Mouse (Mus musculus): ENCODE results near the gene Ppbp.

Ppbp gene

DNA sequence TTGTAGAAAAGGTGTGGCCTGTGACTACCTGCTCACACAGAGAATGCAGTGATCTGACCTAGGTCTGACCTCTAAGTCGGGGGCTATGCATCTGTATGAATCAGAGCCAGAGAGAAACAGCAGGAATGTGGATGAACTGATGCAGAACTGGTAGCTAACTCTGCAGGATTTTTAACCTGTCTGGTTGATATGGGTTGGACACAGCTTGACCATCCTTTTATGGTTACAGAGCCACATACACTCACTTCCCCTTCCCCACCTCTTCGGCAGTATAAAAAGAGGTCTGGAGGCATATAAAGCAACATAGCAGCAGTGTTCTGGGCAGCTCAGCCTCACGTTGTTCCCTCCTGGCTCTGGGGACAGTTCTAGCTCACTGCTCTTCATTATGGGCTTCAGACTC is at the start of gene Ppbp:
TSS of gene Ppbp (plus strand) at position 301 of the 400 bp plus-strand sequence.
- Histone ChIP-seq H3K27me3 (ENCODE audit: insufficient read depth, low read length) (no peaks in the 10 kb centered on the region), H3K4me1 (replicated peaks; ENCODE audit: low read depth, low read length) (peaks cover 3% of the 10 kb centered on the region; the same call in 1 of the 2 replicates), H3K9me3 (ENCODE audit: low read length) (no peaks in the 10 kb centered on the region), H3K36me3 (ENCODE audit: insufficient read depth, low read length) (no peaks in the 10 kb centered on the region), H3K4me3 (replicated peaks; ENCODE audit: low read length) (no peak within 1 kb of the TSS)
- TF ChIP-seq POU5F1 (IDR thresholded peaks at IDR 0.05; ENCODE audit: borderline replicate concordance, low read length) (no peak), NANOG (IDR thresholded peaks at IDR 0.05; ENCODE audit: borderline replicate concordance, low read length) (no peak), CTCF (conservative IDR thresholded peaks at IDR 0.05; ENCODE audit: low read length) (no peak)

DNA sequence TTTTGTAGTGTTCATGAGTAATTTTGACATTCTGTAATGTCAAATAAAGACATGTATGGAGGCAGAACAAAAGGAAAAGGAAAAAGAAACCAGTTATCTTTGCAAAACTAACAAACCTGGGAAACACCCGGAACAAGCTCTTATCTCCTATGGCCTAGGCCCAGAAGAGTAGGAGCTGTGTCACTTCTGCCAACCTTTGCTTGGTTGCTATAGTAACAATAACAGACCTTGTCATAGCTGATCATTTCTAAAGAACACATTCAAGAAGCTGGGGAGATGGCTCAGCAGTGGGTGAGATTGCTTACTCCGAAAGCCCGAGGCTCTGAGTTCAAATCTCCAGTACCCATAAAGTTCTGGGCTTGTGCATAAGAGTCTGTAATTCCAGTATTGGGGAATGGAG is 45.7 kb upstream of the Ppbp start:
- H3K4me3 ChIP-seq (replicated peaks; ENCODE audit: low read length), result no peak overlapping the region
- H3K27me3 ChIP-seq (ENCODE audit: insufficient read depth, low read length), result no peaks in the 10 kb centered on the region
- no peaks in the 10 kb centered on the region for H3K36me3 ChIP-seq (ENCODE audit: insufficient read depth, low read length)
- H3K4me1 ChIP-seq (replicated peaks; ENCODE audit: low read depth, low read length), result no peaks in the 10 kb centered on the region
- TF ChIP-seq CTCF (conservative IDR thresholded peaks at IDR 0.05; ENCODE audit: low read length) (no peak), NANOG (IDR thresholded peaks at IDR 0.05; ENCODE audit: borderline replicate concordance, low read length) (no peak), POU5F1 (IDR thresholded peaks at IDR 0.05; ENCODE audit: borderline replicate concordance, low read length) (no peak)
- H3K9me3 ChIP-seq (ENCODE audit: low read length), result no peaks in the 10 kb centered on the region

DNA sequence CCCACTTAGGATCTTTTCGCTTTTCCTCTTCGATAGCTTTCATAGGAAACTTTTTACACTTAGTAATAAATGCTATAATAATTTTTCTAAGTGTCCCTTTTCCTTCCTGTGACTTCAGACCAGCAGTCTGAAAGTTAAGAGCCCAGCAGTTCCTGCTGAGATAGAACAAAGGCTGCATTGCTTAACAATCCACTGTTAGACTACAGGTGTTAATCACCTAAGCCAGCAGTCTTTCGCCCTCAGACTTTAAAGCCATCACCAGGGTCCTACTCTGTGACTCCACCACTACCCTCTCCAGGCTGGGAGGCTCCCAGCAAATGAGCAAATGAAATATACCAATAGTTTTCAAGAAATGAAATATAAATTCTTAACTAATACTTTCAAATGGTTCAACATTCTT is 40.1 kb upstream of the Ppbp start:
- no peaks in the 10 kb centered on the region for H3K27me3 ChIP-seq (ENCODE audit: insufficient read depth, low read length)
- no peaks in the 10 kb centered on the region for H3K9me3 ChIP-seq (ENCODE audit: low read length)
- H3K4me3 ChIP-seq (replicated peaks; ENCODE audit: low read length), result no peak overlapping the region
- H3K36me3 ChIP-seq (ENCODE audit: insufficient read depth, low read length), result no peaks in the 10 kb centered on the region
- TF ChIP-seq CTCF (conservative IDR thresholded peaks at IDR 0.05; ENCODE audit: low read length) (no peak), POU5F1 (IDR thresholded peaks at IDR 0.05; ENCODE audit: borderline replicate concordance, low read length) (no peak)
- no peaks in the 10 kb centered on the region for H3K4me1 ChIP-seq (replicated peaks; ENCODE audit: low read depth, low read length)

DNA sequence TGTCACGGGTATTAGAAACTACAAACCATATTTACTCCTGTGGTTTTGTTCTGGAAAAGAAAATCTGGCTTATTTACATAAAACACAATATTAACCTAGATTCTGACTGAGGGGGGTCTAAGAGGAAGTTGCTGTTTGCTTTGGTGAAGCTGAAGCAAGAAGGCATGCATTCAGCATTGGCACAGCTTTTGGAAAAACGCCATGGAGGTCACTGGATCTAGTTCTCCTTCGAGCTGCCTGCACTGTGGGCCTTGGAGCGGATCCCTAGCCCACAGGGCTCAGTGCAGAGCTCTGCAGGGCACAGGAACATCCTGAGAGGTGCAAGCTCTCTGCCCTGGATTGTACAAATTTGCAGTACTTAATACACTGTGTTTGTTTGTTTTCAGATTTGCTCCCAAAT is 36.8 kb upstream of the Ppbp start:
- TF ChIP-seq CTCF (conservative IDR thresholded peaks at IDR 0.05; ENCODE audit: low read length), result no peak
- no peak for TF ChIP-seq NANOG (IDR thresholded peaks at IDR 0.05; ENCODE audit: borderline replicate concordance, low read length)
- TF ChIP-seq POU5F1 (IDR thresholded peaks at IDR 0.05; ENCODE audit: borderline replicate concordance, low read length), result no peak
- no peaks in the 10 kb centered on the region for H3K36me3 ChIP-seq (ENCODE audit: insufficient read depth, low read length)

DNA sequence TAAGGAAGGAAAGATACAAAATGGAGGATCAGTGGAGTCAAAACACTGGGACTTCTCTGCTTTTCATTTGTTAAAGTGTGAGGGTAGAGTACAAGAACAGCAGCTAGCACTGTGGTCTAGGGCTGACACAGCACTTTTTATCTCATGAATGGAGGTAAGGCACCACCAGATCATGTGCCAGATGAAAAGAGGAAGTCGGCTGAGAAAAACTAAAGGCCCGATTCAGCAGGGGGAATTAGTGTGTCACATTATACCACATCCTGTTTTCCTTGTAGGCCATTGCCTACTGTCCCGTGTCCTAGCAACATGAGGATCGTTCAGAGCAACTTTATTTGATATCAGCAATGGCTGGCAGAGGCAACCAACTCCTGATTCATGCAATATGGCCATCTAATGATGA is 26.3 kb upstream of the Ppbp start:
- H3K36me3 ChIP-seq (ENCODE audit: insufficient read depth, low read length), result no peaks in the 10 kb centered on the region
- no peaks in the 10 kb centered on the region for H3K27me3 ChIP-seq (ENCODE audit: insufficient read depth, low read length)
- H3K4me3 ChIP-seq (replicated peaks; ENCODE audit: low read length), result no peak overlapping the region
- no peaks in the 10 kb centered on the region for H3K9me3 ChIP-seq (ENCODE audit: low read length)
- no peak for TF ChIP-seq NANOG (IDR thresholded peaks at IDR 0.05; ENCODE audit: borderline replicate concordance, low read length)
- TF ChIP-seq CTCF (conservative IDR thresholded peaks at IDR 0.05; ENCODE audit: low read length), result no peak
- no peak for TF ChIP-seq POU5F1 (IDR thresholded peaks at IDR 0.05; ENCODE audit: borderline replicate concordance, low read length)
- H3K4me1 ChIP-seq (replicated peaks; ENCODE audit: low read depth, low read length), result no peaks in the 10 kb centered on the region

More for the DNA sequence above, 36.8 kb upstream of the Ppbp start:
- H3K9me3 ChIP-seq (ENCODE audit: low read length), result no peaks in the 10 kb centered on the region
- no peaks in the 10 kb centered on the region for H3K27me3 ChIP-seq (ENCODE audit: insufficient read depth, low read length)
- no peak overlapping the region for H3K4me3 ChIP-seq (replicated peaks; ENCODE audit: low read length)
- no peaks in the 10 kb centered on the region for H3K4me1 ChIP-seq (replicated peaks; ENCODE audit: low read depth, low read length)

DNA sequence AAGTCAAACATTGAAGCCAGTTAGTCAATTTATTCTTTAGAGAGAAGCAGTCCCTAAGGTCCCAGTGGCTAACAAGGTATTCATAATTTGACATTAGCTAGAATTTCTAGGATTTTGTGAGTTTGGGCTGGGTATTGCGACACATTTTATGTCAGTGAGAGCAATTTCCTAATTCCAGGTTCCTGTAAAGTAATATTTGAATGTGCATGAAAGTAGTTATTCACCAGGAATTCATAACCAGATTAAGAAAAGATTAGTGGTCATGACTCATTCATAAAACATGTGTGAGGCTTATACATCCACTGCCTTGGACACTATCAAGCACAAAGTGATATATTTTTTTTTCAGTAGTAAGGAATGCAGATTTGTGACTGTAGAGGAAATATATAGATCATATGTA is 14.4 kb upstream of the Ppbp start:
- Histone ChIP-seq H3K4me1 (replicated peaks; ENCODE audit: low read depth, low read length) (peaks cover 17% of the 10 kb centered on the region), H3K27me3 (ENCODE audit: insufficient read depth, low read length) (peaks cover 5% of the 10 kb centered on the region), H3K36me3 (ENCODE audit: insufficient read depth, low read length) (no peaks in the 10 kb centered on the region), H3K9me3 (ENCODE audit: low read length) (no peaks in the 10 kb centered on the region), H3K4me3 (replicated peaks; ENCODE audit: low read length) (no peak overlapping the region)
- TF ChIP-seq NANOG (IDR thresholded peaks at IDR 0.05; ENCODE audit: borderline replicate concordance, low read length) (no peak), POU5F1 (IDR thresholded peaks at IDR 0.05; ENCODE audit: borderline replicate concordance, low read length) (no peak), CTCF (conservative IDR thresholded peaks at IDR 0.05; ENCODE audit: low read length) (no peak)

DNA sequence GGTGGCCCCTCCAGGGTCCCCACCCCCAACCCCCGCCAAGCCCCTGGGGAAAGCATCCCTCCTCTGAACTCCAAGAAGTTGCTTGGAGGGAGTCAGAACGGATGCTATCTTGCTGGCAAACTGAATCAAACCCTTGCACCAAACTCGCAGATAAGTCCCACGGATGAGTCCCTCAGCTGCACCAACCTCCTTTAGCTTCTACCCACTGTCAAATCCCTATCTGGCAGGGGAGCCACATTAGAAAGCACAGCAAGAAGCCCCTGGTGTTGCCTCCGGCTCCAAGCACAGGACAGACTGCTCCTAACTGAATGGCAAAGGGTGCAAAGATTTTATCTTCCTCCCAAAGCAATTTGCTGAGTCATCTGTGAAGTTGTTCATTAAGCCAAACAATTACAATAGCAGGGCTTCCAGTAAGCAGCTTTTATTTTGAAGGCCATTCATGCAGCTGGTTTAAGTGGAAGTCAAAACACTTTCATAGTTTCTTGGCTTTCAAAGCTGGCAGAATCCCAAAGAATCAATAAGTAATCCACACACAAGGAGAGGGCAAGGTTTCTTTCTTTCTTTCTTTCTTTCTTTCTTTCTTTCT is 10.2 kb upstream of the Ppbp start:
- H3K4me3 ChIP-seq (replicated peaks; ENCODE audit: low read length), result no peak overlapping the region
- peaks cover 24% of the 10 kb centered on the region for H3K4me1 ChIP-seq (replicated peaks; ENCODE audit: low read depth, low read length)
- no peak for TF ChIP-seq POU5F1 (IDR thresholded peaks at IDR 0.05; ENCODE audit: borderline replicate concordance, low read length)
- TF ChIP-seq CTCF (conservative IDR thresholded peaks at IDR 0.05; ENCODE audit: low read length), result no peak
- no peak for TF ChIP-seq NANOG (IDR thresholded peaks at IDR 0.05; ENCODE audit: borderline replicate concordance, low read length)
- H3K36me3 ChIP-seq (ENCODE audit: insufficient read depth, low read length), result no peaks in the 10 kb centered on the region
- peaks cover 24% of the 10 kb centered on the region for H3K27me3 ChIP-seq (ENCODE audit: insufficient read depth, low read length)
- H3K9me3 ChIP-seq (ENCODE audit: low read length), result no peaks in the 10 kb centered on the region

DNA sequence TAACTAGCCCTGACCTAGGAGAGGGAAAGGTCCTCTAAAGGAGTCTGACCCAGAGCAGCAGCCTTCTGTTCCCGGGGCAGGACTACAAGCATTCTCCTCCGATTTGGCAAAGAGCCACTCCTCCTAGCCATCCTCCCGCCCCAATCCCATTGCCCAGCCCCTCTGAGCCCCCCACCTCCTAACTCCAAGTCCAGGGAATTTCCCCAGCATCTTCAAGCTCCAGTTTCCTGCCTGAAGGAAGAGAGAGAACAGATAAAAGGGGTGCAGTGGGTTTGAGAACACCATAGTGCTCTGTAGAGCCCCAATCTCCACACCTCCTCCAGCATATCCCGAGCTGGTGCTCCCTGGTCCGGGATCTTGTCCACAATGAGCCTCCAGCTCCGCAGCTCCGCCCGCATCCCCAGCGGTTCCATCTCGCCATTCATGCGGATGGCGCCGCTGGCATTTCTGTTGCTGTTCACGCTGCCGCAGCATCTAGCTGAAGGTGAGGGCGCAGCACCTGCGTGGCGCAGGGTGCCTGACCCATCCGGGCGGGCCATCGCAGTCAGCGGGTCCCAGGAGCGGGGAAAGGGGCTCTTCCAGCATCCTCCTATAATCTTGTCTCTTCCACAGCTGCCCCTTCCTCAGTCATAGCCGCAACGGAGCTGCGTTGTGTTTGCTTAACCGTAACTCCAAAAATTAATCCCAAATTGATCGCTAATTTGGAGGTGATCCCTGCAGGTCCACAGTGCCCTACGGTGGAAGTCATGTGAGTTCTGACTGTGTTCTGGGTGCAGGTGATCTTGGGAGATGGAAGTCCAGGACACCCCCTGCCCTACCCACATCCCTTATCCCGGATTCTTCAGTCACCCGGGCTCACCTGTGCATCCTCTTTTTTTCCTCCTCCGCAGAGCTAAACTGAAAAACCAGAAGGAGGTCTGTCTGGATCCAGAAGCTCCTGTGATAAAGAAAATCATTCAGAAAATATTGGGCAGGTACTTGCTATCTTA is 8.9 kb upstream of the Ppbp start, which contains the start of gene Cxcl5:
TSS of gene Cxcl5 (plus strand) at position 284 of the 989 bp plus-strand sequence.
- Histone ChIP-seq H3K4me1 (replicated peaks; ENCODE audit: low read depth, low read length) (peaks cover 24% of the 10 kb centered on the region), H3K27me3 (ENCODE audit: insufficient read depth, low read length) (peaks cover 24% of the 10 kb centered on the region), H3K36me3 (ENCODE audit: insufficient read depth, low read length) (no peaks in the 10 kb centered on the region), H3K9me3 (ENCODE audit: low read length) (no peaks in the 10 kb centered on the region), H3K4me3 (replicated peaks; ENCODE audit: low read length) (peak within 1 kb of the TSS; percentile 77)
- TF ChIP-seq NANOG (IDR thresholded peaks at IDR 0.05; ENCODE audit: borderline replicate concordance, low read length) (no peak), CTCF (conservative IDR thresholded peaks at IDR 0.05; ENCODE audit: low read length) (no peak), POU5F1 (IDR thresholded peaks at IDR 0.05; ENCODE audit: borderline replicate concordance, low read length) (no peak)

All from E14TG2a.4 (cell line).